Mouse (Mus musculus) adrenal gland, adult 8-10 months (tissue): ENCODE data around the gene Cyp2b19. TPM values are rescaled to one million over a fixed set of nuclear protein-coding genes. Genes with fewer than 3 reads are reported as not detected.
"Not testable (repeated sequence)": the region's sequence is repeated elsewhere in the genome, so short reads cannot be mapped to it uniquely, and the experiment has no call there.

Source experiments
- DNase-seq: peaks from one replicate; pipeline ENCODE4 v3.0.0; 2022
- total RNA-seq, 4 experiments: library from RNA; stranded (reverse); gene quantifications; 2 replicates each; pipeline ENCODE4 v1.2.4; 2022

Gene Cyp2b19
- total RNA-seq, result not detected

- DNase-seq, result no peak
Measured at GRCm38 (mm10) chr7:26756842-26757241, at the start of gene Cyp2b19. Gene Cyp2b19 (plus strand): TSS chr7:26757142.

GRCm38 (mm10) chr7:26711061-26711460 lies 45.9 kb upstream of the Cyp2b19 start:
- DNase-seq, result no peak

GRCm38 (mm10) chr7:26738940-26739339 lies 18.0 kb upstream of the Cyp2b19 start:
- no peak for DNase-seq

- no peak for DNase-seq
Measured at GRCm38 (mm10) chr7:26743948-26744347, 13.0 kb upstream of the Cyp2b19 start.

- no peak for DNase-seq
Measured at GRCm38 (mm10) chr7:26745486-26745885, 11.5 kb upstream of the Cyp2b19 start.

GRCm38 (mm10) chr7:26767084-26767483 lies 10.1 kb downstream of the Cyp2b19 start:
- no peak for DNase-seq

GRCm38 (mm10) chr7:26769881-26770470 lies 13.0 kb downstream of the Cyp2b19 start:
- no peak for DNase-seq

- no peak for DNase-seq
Measured at GRCm38 (mm10) chr7:26772866-26773586, 16.1 kb downstream of the Cyp2b19 start.

GRCm38 (mm10) chr7:26775866-26776265 lies 18.9 kb downstream of the Cyp2b19 start:
- no peak for DNase-seq

GRCm38 (mm10) chr7:26777806-26778205 lies 20.9 kb downstream of the Cyp2b19 start:
- no peak for DNase-seq

GRCm38 (mm10) chr7:26778474-26778873 lies 21.5 kb downstream of the Cyp2b19 start:
- DNase-seq, result peak; percentile 49

GRCm38 (mm10) chr7:26779799-26780416 lies 23.0 kb downstream of the Cyp2b19 start:
- DNase-seq, result no peak

GRCm38 (mm10) chr7:26780510-26780909 lies 23.6 kb downstream of the Cyp2b19 start:
- DNase-seq, result no peak

- DNase-seq, result no peak
Measured at GRCm38 (mm10) chr7:26780998-26781766, 24.2 kb downstream of the Cyp2b19 start.

- no peak for DNase-seq
Measured at GRCm38 (mm10) chr7:26781767-26782131, 24.8 kb downstream of the Cyp2b19 start.

- DNase-seq, result peak; percentile 69
Measured at GRCm38 (mm10) chr7:26783163-26783562, 26.2 kb downstream of the Cyp2b19 start.

- not testable (repeated sequence) for DNase-seq
Measured at GRCm38 (mm10) chr7:26786013-26786412, 29.1 kb downstream of the Cyp2b19 start.

GRCm38 (mm10) chr7:26789984-26790383 lies 33.0 kb downstream of the Cyp2b19 start:
- no peak for DNase-seq

- DNase-seq, result peak; percentile 18
Measured at GRCm38 (mm10) chr7:26800104-26800503, 43.2 kb downstream of the Cyp2b19 start.

- no peak for DNase-seq
Measured at GRCm38 (mm10) chr7:26800996-26801395, 44.1 kb downstream of the Cyp2b19 start.

- DNase-seq, result no peak
Measured at GRCm38 (mm10) chr7:26808592-26808991, 51.6 kb downstream of the Cyp2b19 start, which contains the start of gene Cyp2g1. Gene Cyp2g1 (plus strand): TSS chr7:26808892.
